Mouse (Mus musculus) gastrocnemius, postnatal 25 days (tissue): ENCODE results near the gene Sema4a. TPM values are rescaled to one million over a fixed set of nuclear protein-coding genes. Genes with fewer than 3 reads are reported as not detected.
A peak's percentile ranks its signal among the peaks of the same experiment; 100 is the strongest.

Experiments
- DNase-seq: peaks from one replicate; pipeline ENCODE4 v3.0.0; 2022
- total RNA-seq, 2 experiments: library from RNA; stranded (reverse); gene quantifications; 1 replicate in 1 of 2; 2 replicates in 1 of 2; pipeline ENCODE4 v1.2.3; 2021

Sema4a gene
- total RNA-seq, 2 experiments from 2014 or later = 1.6 to 1.8 TPM

- DNase-seq = no peak
Observed at GRCm38 (mm10) chr3:88427342-88427905, 33.6 kb downstream of the Sema4a start.

- DNase-seq = no peak
Observed at GRCm38 (mm10) chr3:88425708-88426420, 35.1 kb downstream of the Sema4a start.

- DNase-seq = no peak
Observed at GRCm38 (mm10) chr3:88425330-88425689, 35.7 kb downstream of the Sema4a start.

- peak; percentile 96 for DNase-seq
Observed at GRCm38 (mm10) chr3:88424605-88425329, 36.2 kb downstream of the Sema4a start, which contains the start of gene Slc25a44. Slc25a44 (minus strand) TSS chr3:88425139.

GRCm38 (mm10) chr3:88422020-88422720, 38.8 kb downstream of the Sema4a start:
- DNase-seq = no peak

- no peak for DNase-seq
Observed at GRCm38 (mm10) chr3:88420771-88421170, 40.2 kb downstream of the Sema4a start.

GRCm38 (mm10) chr3:88418016-88418415, 43.0 kb downstream of the Sema4a start:
- no peak for DNase-seq

GRCm38 (mm10) chr3:88415668-88416067, 45.3 kb downstream of the Sema4a start:
- no peak for DNase-seq

GRCm38 (mm10) chr3:88412636-88413035, 48.3 kb downstream of the Sema4a start:
- DNase-seq = no peak

GRCm38 (mm10) chr3:88411681-88412080, 49.3 kb downstream of the Sema4a start:
- no peak for DNase-seq

- no peak for DNase-seq
Observed at GRCm38 (mm10) chr3:88410645-88411031, 50.3 kb downstream of the Sema4a start.

- peak; percentile 93 for DNase-seq
Observed at GRCm38 (mm10) chr3:88409741-88410644, 51.0 kb downstream of the Sema4a start, which contains the start of gene Pmf1. Pmf1 (minus strand) TSS chr3:88410331.

GRCm38 (mm10) chr3:88408953-88409352, 52.0 kb downstream of the Sema4a start:
- no peak for DNase-seq

GRCm38 (mm10) chr3:88407529-88407928, 53.5 kb downstream of the Sema4a start:
- no peak for DNase-seq

- DNase-seq = peak; percentile 39
Observed at GRCm38 (mm10) chr3:88407090-88407489, 53.9 kb downstream of the Sema4a start.

- DNase-seq = no peak
Observed at GRCm38 (mm10) chr3:88403522-88404230, 57.3 kb downstream of the Sema4a start.

- DNase-seq = no peak
Observed at GRCm38 (mm10) chr3:88398666-88399065, 62.3 kb downstream of the Sema4a start.

GRCm38 (mm10) chr3:88395742-88396141, 65.2 kb downstream of the Sema4a start:
- no peak for DNase-seq

GRCm38 (mm10) chr3:88395288-88395687, 65.7 kb downstream of the Sema4a start:
- no peak for DNase-seq

GRCm38 (mm10) chr3:88393776-88394375, 67.1 kb downstream of the Sema4a start:
- no peak for DNase-seq
